Mouse (Mus musculus): Measurements from ENCODE around the gene Cd160.

GRCm38 (mm10) chr3:96812395-96813091, 16.6 kb downstream of the Cd160 start:
- TF ChIP-seq CHD2 (IDR thresholded peaks at IDR 0.05; ENCODE audit: low read depth, low read length) = no peak
- 0 out of 2 replicates have a peak, but pooled peaks have one; percentile 29 for TF ChIP-seq ZNF384 (IDR thresholded peaks at IDR 0.05; ENCODE audit: low read depth, low read length)
